Mouse (Mus musculus): Measurements from ENCODE around the gene Slfn2.
A peak's percentile ranks its signal among the peaks of the same experiment; 100 is the strongest.
"Not testable (repeated sequence)": the region's sequence is repeated elsewhere in the genome, so short reads cannot be mapped to it uniquely, and the experiment has no call there.

Slfn2 gene

DNA sequence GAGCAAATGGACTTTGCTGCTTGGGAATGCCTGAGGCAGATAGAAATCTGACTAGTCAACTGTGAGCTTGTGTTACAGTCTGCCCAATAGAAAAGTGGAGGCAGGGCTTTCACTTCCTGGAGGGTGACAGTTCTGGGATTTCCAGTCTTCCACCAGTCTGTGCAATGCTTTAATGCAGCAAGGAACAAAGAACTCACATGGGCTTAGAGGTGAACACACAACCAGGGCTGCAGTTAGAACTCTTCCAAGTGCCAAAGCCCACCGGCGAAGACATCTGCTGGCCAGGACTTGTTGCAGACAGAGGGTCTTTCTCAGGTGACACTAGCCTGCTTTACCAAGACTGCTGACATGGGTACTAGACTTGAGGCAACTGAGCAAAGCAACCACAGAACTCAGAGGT, at the start of gene Slfn2:
Gene Slfn2, plus strand, starts transcription at position 167 of the 400 bp plus-strand sequence.
- DNase-seq, result no peak

DNA sequence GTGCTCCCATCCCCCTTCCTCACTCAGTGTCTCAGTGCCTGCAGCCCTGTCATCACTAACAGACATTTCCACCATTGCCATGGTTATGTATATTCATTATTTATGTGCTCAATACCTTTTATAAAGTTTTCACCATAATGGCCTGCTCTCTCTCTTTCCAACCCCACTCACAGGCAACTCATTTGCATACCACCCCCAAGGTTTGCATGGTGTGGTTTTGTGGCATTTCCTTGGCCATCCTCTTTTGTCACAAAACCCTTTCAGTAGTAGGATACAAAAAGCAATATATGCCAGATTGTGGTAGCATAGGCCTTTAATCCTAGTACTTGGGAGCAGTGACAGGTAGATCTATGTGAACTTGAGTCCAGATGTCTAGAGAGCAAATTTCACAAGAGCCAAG, 48.8 kb upstream of the Slfn2 start:
- no peak for DNase-seq

GRCm38 (mm10) chr11:83019561-83020519, 45.1 kb upstream of the Slfn2 start:
- not testable (repeated sequence) for DNase-seq

DNA sequence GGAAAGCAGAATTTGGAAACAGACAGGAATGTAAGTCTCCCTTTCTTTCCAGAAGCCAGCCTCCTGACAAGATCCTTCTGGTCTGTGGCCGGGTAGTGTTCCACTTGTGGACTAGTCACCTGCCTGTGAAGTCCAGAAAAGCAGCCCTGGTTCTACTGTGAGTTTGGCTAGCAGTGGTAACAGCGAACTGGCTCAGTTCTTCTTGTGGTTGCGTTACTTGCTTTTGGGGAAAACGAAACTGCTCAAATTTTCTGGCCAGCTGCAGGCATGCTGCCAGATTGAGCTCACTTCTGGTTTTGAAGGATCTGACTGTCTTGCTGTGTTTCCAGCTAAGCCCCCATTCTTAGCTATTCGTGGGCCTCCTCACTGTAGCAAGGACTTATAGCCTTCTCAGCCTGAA, 44.3 kb upstream of the Slfn2 start, which contains the start of gene Slfn8:
Gene Slfn8, minus strand, starts transcription at position 190 of the 400 bp plus-strand sequence.
- DNase-seq, result peak; percentile 12

- not testable (repeated sequence) for DNase-seq
Measured at GRCm38 (mm10) chr11:83038686-83039085, 26.2 kb upstream of the Slfn2 start.

DNA sequence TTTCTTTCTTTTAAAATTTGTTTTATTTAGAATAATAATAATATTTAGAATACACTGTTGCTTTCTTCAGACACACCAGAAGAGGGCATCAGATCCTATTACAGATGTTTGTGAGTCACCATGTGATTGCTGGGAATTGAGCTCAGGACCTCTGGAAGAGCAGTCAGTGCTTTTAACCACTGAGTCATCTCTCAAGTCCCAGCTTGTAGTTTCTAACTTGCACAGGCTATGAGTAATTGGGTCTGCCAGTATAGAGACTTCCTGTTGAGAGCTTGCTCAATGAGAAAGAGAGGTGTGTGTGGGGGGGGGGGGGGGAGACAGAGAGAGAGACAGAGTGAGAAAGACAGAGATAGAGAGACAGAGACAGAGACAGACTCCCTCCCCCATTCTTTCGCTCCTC, 25.8 kb upstream of the Slfn2 start:
- no peak for DNase-seq

DNA sequence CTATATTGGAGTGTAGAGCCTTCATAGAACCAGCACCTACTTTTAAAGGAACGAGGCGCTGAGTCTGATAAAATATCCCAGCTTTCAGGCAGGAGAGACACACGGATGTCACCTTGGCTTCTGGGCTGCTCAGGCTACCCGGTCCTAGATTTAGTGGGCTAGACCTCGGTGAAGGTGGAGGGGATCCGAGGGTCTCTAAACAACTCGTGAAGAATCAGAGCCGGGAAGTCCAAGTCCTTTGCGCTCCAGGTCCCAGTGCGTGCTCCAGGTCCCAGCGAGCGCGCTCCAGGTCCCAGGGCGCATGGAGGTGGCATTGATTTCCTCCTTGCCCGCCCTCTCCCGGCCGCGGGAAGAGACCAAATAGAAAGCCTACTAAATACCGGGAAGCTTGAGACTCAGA, 25.1 kb upstream of the Slfn2 start:
- DNase-seq, result no peak

- DNase-seq, result no peak
Measured at GRCm38 (mm10) chr11:83040325-83040724, 24.6 kb upstream of the Slfn2 start.

GRCm38 (mm10) chr11:83041000-83041399, 23.9 kb upstream of the Slfn2 start:
- DNase-seq, result no peak

GRCm38 (mm10) chr11:83043891-83044290, 21.0 kb upstream of the Slfn2 start:
- DNase-seq, result no peak

DNA sequence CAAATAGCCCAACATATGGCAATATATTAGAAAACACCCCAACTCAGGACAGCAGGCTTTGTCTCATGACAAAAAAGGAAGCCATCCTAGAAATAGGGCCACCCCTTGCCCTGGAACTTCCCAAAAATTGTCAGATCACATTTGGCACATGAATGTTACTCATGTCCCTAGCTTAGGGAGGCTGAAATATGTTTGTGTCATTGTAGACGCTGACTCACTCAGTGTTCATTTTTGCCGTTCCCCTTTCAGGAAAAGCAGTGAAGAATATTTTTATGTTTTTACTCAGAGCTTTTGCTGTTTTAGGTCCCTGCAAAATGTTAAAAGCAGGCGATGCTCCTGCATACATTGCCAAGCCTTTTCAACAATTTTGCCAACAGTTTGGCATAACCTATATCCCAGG, 19.3 kb upstream of the Slfn2 start:
- DNase-seq, result no peak

- peak; percentile 43 for DNase-seq
Measured at GRCm38 (mm10) chr11:83057863-83058262, 7.0 kb upstream of the Slfn2 start.

- DNase-seq, result no peak
Measured at GRCm38 (mm10) chr11:83060412-83061020, 4.4 kb upstream of the Slfn2 start.

- no peak for DNase-seq
Measured at GRCm38 (mm10) chr11:83061806-83062205, 3.1 kb upstream of the Slfn2 start.

DNA sequence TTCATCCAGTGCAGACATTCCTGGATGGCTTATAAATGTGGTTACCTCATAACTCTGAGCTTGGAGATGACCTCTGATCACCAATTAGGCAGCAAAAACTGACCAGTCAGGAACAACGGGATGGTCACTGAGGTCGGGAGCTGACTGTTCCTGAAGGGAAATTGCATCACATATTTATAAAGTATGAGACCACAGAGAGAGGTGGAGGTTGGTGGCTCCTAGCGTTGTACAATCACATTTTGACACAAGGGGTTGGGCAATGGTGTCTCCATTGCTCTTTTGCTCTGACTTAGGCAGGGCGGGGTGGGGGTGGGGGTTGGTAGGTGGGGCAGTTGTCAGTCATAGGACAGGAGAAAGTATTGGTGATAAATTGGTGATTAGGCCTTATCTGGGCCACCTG, 1.8 kb upstream of the Slfn2 start:
- DNase-seq, result no peak

- no peak for DNase-seq
Measured at GRCm38 (mm10) chr11:83063941-83064349, 967 bp upstream of the Slfn2 start.

DNA sequence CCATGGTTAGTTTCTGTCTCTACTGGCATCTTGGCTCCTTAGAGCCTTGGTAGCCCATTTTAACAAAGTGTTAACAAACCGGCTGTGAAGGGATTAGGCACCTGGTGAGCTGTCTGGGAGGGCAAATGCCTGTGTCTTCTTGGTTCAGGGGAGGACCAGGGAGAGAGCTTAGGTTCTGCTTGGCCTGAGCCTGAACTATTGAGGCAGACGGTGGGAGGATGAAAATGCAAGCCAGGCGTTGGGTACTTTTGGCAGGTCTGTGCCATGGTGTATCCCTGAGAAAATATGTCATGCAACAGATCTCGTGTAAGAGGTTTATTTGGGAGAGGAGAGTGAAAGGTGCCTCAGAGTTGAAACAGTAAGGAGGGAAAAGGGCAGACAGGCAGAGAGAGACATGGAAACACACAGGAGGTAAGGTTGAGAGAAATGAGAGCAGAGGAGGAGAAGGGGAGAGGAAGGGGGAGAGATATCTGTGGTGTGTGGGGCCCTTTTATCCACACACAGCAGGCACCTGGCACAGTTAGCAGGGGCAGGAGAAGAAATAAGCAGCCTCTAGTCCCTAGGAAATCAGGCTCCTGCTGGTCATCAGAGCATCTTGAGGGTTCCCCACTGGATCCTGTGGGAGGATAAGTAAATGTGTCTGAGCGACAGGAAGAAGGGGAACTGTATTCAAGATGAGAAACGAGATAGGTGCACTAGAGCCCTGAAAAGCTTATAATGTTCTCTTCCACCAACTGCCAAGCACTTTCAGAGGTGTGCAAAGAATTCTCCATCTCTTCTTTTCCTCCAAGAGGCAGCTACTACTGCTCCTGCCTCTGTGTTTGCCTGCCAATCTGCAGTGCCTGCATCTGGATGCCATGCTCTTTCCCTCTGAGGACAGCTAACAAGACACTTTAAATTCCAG, 781 bp downstream of the Slfn2 start:
- no peak for DNase-seq

DNA sequence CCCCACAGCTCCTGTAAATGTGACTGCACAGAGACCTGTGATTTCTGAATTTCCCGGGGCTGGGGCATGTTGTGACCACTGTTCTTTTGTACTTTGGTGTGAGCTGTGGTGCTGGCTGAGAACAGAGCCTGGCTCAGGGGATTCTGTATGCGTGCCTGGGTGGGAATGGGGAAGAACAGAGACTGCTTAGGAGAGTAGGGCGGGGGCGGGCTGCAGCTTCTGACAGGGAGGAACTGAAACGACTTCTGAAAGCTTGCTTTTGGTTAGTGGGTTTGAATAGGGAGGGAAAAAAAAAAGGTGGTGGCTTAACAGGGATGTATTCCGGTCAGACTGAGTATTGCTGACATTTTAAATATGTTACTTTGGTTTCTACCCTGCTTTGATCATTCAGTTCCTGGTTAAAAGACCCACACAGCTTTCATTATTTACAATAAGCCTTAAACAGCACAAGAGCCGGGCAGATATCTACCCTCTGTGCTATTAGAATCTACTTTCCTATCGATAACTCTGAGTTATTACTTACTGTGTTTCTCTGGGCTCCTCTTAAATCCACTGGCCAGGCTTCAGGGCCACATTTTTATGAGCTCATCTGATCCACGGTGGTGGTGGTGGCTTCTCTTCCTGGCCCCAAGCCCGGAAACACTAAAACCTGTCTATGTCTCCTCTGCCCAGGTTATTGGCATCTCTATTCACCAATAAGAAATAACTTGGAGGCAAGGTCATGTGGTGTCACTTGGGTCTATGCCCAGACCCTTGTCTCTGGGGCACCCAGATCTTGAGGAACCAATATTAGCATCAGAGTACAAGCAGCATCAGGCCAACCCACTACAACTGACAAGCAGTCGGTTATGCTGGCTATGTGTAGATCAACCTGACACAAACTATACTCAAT, 2.0 kb downstream of the Slfn2 start:
- no peak for DNase-seq

GRCm38 (mm10) chr11:83067982-83068694, 3.2 kb downstream of the Slfn2 start:
- no peak for DNase-seq

GRCm38 (mm10) chr11:83070321-83070970, 5.5 kb downstream of the Slfn2 start:
- no peak for DNase-seq

Data from right cerebral cortex, postnatal 14 days (tissue).